Mouse (Mus musculus) liver, postnatal 0 days (tissue): ENCODE measurements around the gene Syde1.

Experiments
- CTCF ChIP-seq: sonication (generic); IDR thresholded peaks from 2 replicates; pipeline ENCODE4 v1.5.1; 2016; ENCODE audit warnings: antibody characterized with exemption, low read depth
- EP300 ChIP-seq: IDR thresholded peaks from 2 replicates; pipeline ENCODE4 v1.6.1; 2016; ENCODE audit warnings: antibody characterized with exemption, low read depth, mild to moderate bottlenecking

DNA sequence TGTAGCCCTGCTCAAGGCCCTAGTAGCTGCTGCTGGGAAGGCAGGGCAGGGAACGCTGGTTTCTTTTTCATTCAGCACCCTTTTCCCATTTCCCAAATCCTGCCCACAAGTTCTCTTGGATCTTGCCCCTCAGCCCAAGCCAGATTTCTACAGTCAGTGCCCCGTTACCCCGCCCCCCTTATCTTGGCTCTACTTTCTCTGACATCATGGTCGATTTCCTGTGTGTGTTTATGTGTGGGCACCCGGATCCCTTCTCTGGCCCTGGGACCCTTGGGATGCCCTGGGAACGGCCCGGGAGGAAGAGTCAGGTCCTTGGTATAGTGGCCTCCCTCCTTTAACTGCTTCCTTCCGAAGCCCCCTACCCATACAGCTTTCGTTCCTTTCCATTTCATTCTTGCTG lies 1.0 kb downstream of the Syde1 start:
- no peak for TF ChIP-seq EP300
- no peak for TF ChIP-seq CTCF
